Mouse (Mus musculus) adrenal gland, adult 18-20 months (tissue): ENCODE measurements around the gene Ctsa. TPM values are rescaled to one million over a fixed set of nuclear protein-coding genes. Genes with fewer than 3 reads are reported as not detected.
"Not testable (repeated sequence)": the region's sequence is repeated elsewhere in the genome, so short reads cannot be mapped to it uniquely, and the experiment has no call there.

ENCODE experiments used
- DNase-seq, 2 experiments: peaks; one replicate each; pipeline ENCODE4 v3.0.0; 2021 to 2022; ENCODE audit warnings: low spot score in 2 of 2
- total RNA-seq, 2 experiments: library from RNA; stranded (reverse); gene quantifications; 1 replicate in 1 of 2; 2 replicates in 1 of 2; pipeline ENCODE4 v1.2.3; 2021

Ctsa gene
- total RNA-seq, 2 experiments from 2014 or later: 103 to 106 TPM

GRCm38 (mm10) chr2:164834531-164834930 lies 1.9 kb downstream of the Ctsa start:
- DNase-seq: no peak

- no peak for DNase-seq
Observed at GRCm38 (mm10) chr2:164835164-164835563, 2.5 kb downstream of the Ctsa start.

GRCm38 (mm10) chr2:164845782-164846181 lies 13.1 kb downstream of the Ctsa start:
- no peak for DNase-seq

GRCm38 (mm10) chr2:164850061-164850460 lies 17.4 kb downstream of the Ctsa start:
- DNase-seq: no peak

GRCm38 (mm10) chr2:164855572-164855971 lies 22.9 kb downstream of the Ctsa start:
- DNase-seq: not testable (repeated sequence)

GRCm38 (mm10) chr2:164856309-164857100 lies 23.8 kb downstream of the Ctsa start:
- DNase-seq: no peak

- DNase-seq: peak in 1 of 2 experiments; percentile 52
Observed at GRCm38 (mm10) chr2:164857101-164857821, 24.6 kb downstream of the Ctsa start, which contains the start of gene Pltp. TSS of gene Pltp (minus strand) at chr2:164857711.

GRCm38 (mm10) chr2:164857842-164858553 lies 25.3 kb downstream of the Ctsa start:
- no peak for DNase-seq

- no peak for DNase-seq
Observed at GRCm38 (mm10) chr2:164859155-164859554, 26.5 kb downstream of the Ctsa start.

- no peak for DNase-seq
Observed at GRCm38 (mm10) chr2:164859640-164860432, 27.2 kb downstream of the Ctsa start.

- DNase-seq: no peak
Observed at GRCm38 (mm10) chr2:164861094-164861493, 28.4 kb downstream of the Ctsa start.

GRCm38 (mm10) chr2:164862179-164862861 lies 29.6 kb downstream of the Ctsa start:
- DNase-seq: peak in 1 of 2 experiments; percentile 41

- DNase-seq: not testable (repeated sequence)
Observed at GRCm38 (mm10) chr2:164863411-164863810, 30.7 kb downstream of the Ctsa start.

GRCm38 (mm10) chr2:164864593-164864992 lies 31.9 kb downstream of the Ctsa start:
- DNase-seq: no peak

- DNase-seq: peak; percentile 51 to 52
Observed at GRCm38 (mm10) chr2:164866741-164867551, 34.3 kb downstream of the Ctsa start.

- no peak for DNase-seq
Observed at GRCm38 (mm10) chr2:164867566-164867965, 34.9 kb downstream of the Ctsa start.

- no peak for DNase-seq
Observed at GRCm38 (mm10) chr2:164868491-164868890, 35.8 kb downstream of the Ctsa start.

- DNase-seq: no peak
Observed at GRCm38 (mm10) chr2:164871602-164872303, 39.1 kb downstream of the Ctsa start.

- no peak for DNase-seq
Observed at GRCm38 (mm10) chr2:164873621-164874020, 40.9 kb downstream of the Ctsa start.
